In the genomic region with DNA sequence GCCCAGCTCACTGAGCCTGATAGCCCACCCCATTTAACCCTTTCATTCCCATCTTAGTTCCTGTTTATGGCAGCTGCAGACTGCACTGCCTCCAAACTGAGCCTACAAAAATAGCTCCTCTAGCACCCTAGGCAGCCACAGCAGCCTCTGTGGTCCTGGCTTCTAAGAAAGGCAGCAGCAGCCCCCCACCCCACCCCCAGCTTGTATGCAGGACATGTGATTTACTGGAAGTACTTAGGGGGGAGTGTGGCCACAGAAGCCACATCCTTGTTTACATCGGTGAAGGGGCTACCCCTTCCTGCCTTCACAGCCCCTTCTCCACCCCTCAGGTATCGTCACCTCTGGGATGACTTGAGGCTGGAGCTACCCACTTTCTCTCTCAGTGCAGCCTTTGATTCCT, we compare ENCODE assay signal across 16 mouse cellular contexts. TPM values are rescaled to one million over a fixed set of nuclear protein-coding genes. Genes with fewer than 3 reads are reported as not detected.
DNase-seq lines count a peak whose midpoint lies in the region; TF ChIP-seq lines count a peak whose summit lies in the region.
"Had no signal": no experiment of that assay in that cellular context is flagged by ENCODE, and none has a peak within 500 bp of the region (broad histone marks: within the 10 kb centered on the region; RNA-seq: fewer than 3 reads in every experiment).

No protein-coding gene starts in this region.

- no peaks in the 10 kb centered on the region for H3K27me3 ChIP-seq in spleen, adult 2 months (ENCODE audit: control insufficient read depth, insufficient read depth, low read length)
- H3K27me3 ChIP-seq in CH12.LX (replicated peaks), result no peaks in the 10 kb centered on the region
- H3K27me3 ChIP-seq in small intestine, adult 2 months (ENCODE audit: control insufficient read depth, insufficient read depth, low read length), result no peaks in the 10 kb centered on the region
- H3K27me3 ChIP-seq: midbrain, embryonic 12.5 days had no signal

- H3K36me3 ChIP-seq in spleen, adult 2 months (ENCODE audit: control insufficient read depth, insufficient read depth, low read length), result peaks cover 4% of the 10 kb centered on the region
- H3K36me3 ChIP-seq in CH12.LX (replicated peaks in 1 of 2; ENCODE audit: control insufficient read depth in 1 of 2, insufficient read depth in 1 of 2, low read length in 1 of 2), result peaks cover 6 to 11% of the 10 kb centered on the region in 2 experiments
- peaks cover 17% of the 10 kb centered on the region for H3K36me3 ChIP-seq in small intestine, adult 2 months (ENCODE audit: control insufficient read depth, insufficient read depth, low read length)

- peaks cover 27% of the 10 kb centered on the region for H3K79me2 ChIP-seq in CH12.LX (replicated peaks; ENCODE audit: control insufficient read depth, extremely low read depth, insufficient read depth, poor library complexity, severe bottlenecking)

- 29% methylated on average over 2 of the region's 2 CpGs for WGBS in spleen, adult 2 months
- 59% methylated on average over 2 of the region's 2 CpGs for WGBS in small intestine, adult 2 months

- DNase-seq in spleen, adult 2 months (ENCODE audit: low read depth in 1 of 2, low spot score in 2 of 2), result peak in 1 of 2 experiments; percentile 17
- DNase-seq in spleen, postnatal 14 days (ENCODE audit: low spot score in 2 of 2), result no peak
- peak; percentile 80 for DNase-seq in CH12.LX (ENCODE audit: extremely low read depth)
- peak; percentile 73 for DNase-seq in induced T-regulatory cell, adult 2 months (ENCODE audit: low read depth)
- no peak for DNase-seq in adrenal gland, postnatal 4 days (ENCODE audit: low spot score in 2 of 2)
- no peak for DNase-seq in ovary, postnatal 10 days (ENCODE audit: low spot score)
- no peak for DNase-seq in cerebellum, adult 18-20 months
- DNase-seq: adrenal gland, postnatal 25 days; cerebellum, postnatal 36 days; gastrocnemius, postnatal 14 days; kidney, adult 9 months; lung, postnatal 14 days had no signal

- no peak for TF ChIP-seq RAD21 in CH12.LX (IDR thresholded peaks at IDR 0.05; ENCODE audit: low read depth, low read length)

- in situ Hi-C loops in CH12.LX (cut with MboI; ENCODE audit: low pct_ligation_motif_present, low pct_unique_long_range_greater_than_20kb, low sequenced_read_pairs), result no loop called here

- no peak for TF ChIP-seq POLR2A in spleen, adult 2 months (IDR thresholded peaks at IDR 0.05; ENCODE audit: low read depth, low read length)
- TF ChIP-seq POLR2A in CH12.LX (IDR thresholded peaks at IDR 0.05; ENCODE audit: low read depth, low read length), result no peak
- TF ChIP-seq POLR2A in small intestine, adult 2 months (IDR thresholded peaks at IDR 0.05; ENCODE audit: low read depth, low read length), result no peak

- peak; percentile 80 for TF ChIP-seq EP300 in CH12.LX (IDR thresholded peaks at IDR 0.05; ENCODE audit: low read length)

- peak overlapping the region; percentile 45; the same call in 1 of the 2 replicates for H3K9ac ChIP-seq in CH12.LX (ENCODE audit: insufficient read depth, low read depth)
- H3K9ac ChIP-seq: liver, embryonic 14.5 days; midbrain, embryonic 12.5 days had no signal

- H3K4me3 ChIP-seq in spleen, adult 2 months (ENCODE audit: extremely low read depth, insufficient read depth, insufficient read length), result no peak overlapping the region
- H3K4me3 ChIP-seq in CH12.LX (replicated peaks in 1 of 3; ENCODE audit: low read depth in 2 of 3, low read length in 2 of 3, poor library complexity in 1 of 3), result no peak overlapping the region
- no peak overlapping the region for H3K4me3 ChIP-seq in small intestine, adult 2 months (ENCODE audit: low read depth, low read length)
- H3K4me3 ChIP-seq: midbrain, embryonic 12.5 days had no signal

- no peaks in the 10 kb centered on the region for H3K9me3 ChIP-seq in CH12.LX (replicated peaks; ENCODE audit: low read length)
- H3K9me3 ChIP-seq: midbrain, embryonic 12.5 days had no signal

- dilution Hi-C loops in CH12.LX (cut with MboI; ENCODE audit: extremely low pct_ligation_motif_present, extremely low pct_unique_long_range_greater_than_20kb, low sequenced_read_pairs), result no loop called here

- peak overlapping the region; percentile 80 for H3K4me2 ChIP-seq in CH12.LX (ENCODE audit: insufficient read depth, low read depth, poor library complexity, severe bottlenecking)
- H3K4me2 ChIP-seq: heart, embryonic 11.5 days; midbrain, embryonic 12.5 days had no signal

- no peak for TF ChIP-seq CTCF in spleen, adult 2 months (IDR thresholded peaks at IDR 0.05; ENCODE audit: extremely low read depth, insufficient read depth, insufficient read length, insufficient replicate concordance)
- TF ChIP-seq CTCF in CH12.LX (conservative IDR thresholded peaks at IDR 0.05 in 1 of 2, IDR thresholded peaks at IDR 0.05 in 1 of 2; ENCODE audit: low read depth in 2 of 2, low read length in 2 of 2), result no peak
- TF ChIP-seq CTCF in small intestine, adult 2 months (IDR thresholded peaks at IDR 0.05; ENCODE audit: extremely low read depth, insufficient read length, insufficient replicate concordance, low read depth, low read length), result no peak

- H3K4me1 ChIP-seq in spleen, adult 2 months (ENCODE audit: control insufficient read depth, insufficient read depth, insufficient read length), result peaks cover 16% of the 10 kb centered on the region
- H3K4me1 ChIP-seq in CH12.LX (ENCODE audit: control insufficient read depth in 1 of 2, insufficient read depth in 2 of 2), result peaks cover 13 to 71% of the 10 kb centered on the region in 2 experiments
- 0 out of 2 replicates have a peak, but pooled peaks cover 2% of the 10 kb centered on the region for H3K4me1 ChIP-seq in small intestine, adult 2 months (ENCODE audit: control insufficient read depth, insufficient read depth, insufficient read length, low read length)
- H3K4me1 ChIP-seq: midbrain, embryonic 12.5 days had no signal

- H3K27ac ChIP-seq in spleen, adult 2 months (ENCODE audit: insufficient read depth, low read length), result peak overlapping the region; percentile 83
- peak overlapping the region; percentile 98 for H3K27ac ChIP-seq in CH12.LX (ENCODE audit: insufficient read depth, low read depth)
- peak overlapping the region; percentile 51; the same call in 1 of the 2 replicates for H3K27ac ChIP-seq in small intestine, adult 2 months (ENCODE audit: insufficient read depth, low read depth, low read length)
- H3K27ac ChIP-seq: liver, embryonic 14.5 days; midbrain, embryonic 12.5 days had no signal

TF ChIP-seq in CH12.LX, 34 proteins besides CTCF, POLR2A, EP300 and RAD21 (continues in another document):
- TF ChIP-seq TBP (conservative IDR thresholded peaks at IDR 0.05; ENCODE audit: low read depth, low read length) (no peak), ETS1 (conservative IDR thresholded peaks at IDR 0.05; ENCODE audit: low read depth, low read length) (peak; percentile 86), ZNF384 (IDR thresholded peaks at IDR 0.05; ENCODE audit: low read depth, low read length) (no peak), SIN3A (IDR thresholded peaks at IDR 0.05; ENCODE audit: low read length) (no peak), POLR2AphosphoS2 (IDR thresholded peaks at IDR 0.05; ENCODE audit: low read depth, low read length) (peak; percentile 40; the same call in 1 of the 2 replicates), CHD1 (IDR thresholded peaks at IDR 0.05; ENCODE audit: low read depth, low read length) (no peak), E2F4 (IDR thresholded peaks at IDR 0.05; ENCODE audit: insufficient replicate concordance, low read depth, low read length) (no peak), BHLHE40 (IDR thresholded peaks at IDR 0.05; ENCODE audit: low read depth, low read length) (peak; percentile 92), CHD2 (IDR thresholded peaks at IDR 0.05; ENCODE audit: low read length) (peak; percentile 87), NELFE (IDR thresholded peaks at IDR 0.05; ENCODE audit: low read depth, low read length) (no peak), JUND (conservative IDR thresholded peaks at IDR 0.05; ENCODE audit: low read depth, low read length) (no peak), MAZ (IDR thresholded peaks at IDR 0.05; ENCODE audit: low read depth, low read length) (peak; percentile 96), MXI1 (IDR thresholded peaks at IDR 0.05; ENCODE audit: low read depth, low read length) (peak; percentile 54; the same call in 1 of the 2 replicates), ZKSCAN1 (IDR thresholded peaks at IDR 0.05; ENCODE audit: borderline replicate concordance, low read depth, low read length) (no peak), JUN (IDR thresholded peaks at IDR 0.05; ENCODE audit: insufficient read depth, low read depth, low read length) (no peak)

RNA-seq across cellular contexts. Expression of gene Pim2, which starts 12.7 kb away (rescaled TPM):
- polyA plus RNA-seq in spleen, adult 2 months (2012; rRNA removed), result 40.1 and 75.0 TPM in 2 replicates
- total RNA-seq in CH12.LX (2012; rRNA removed) (102 and 177 TPM in 2 replicates), CH12.LX (2014; rRNA removed) (91.7 and 119 TPM in 2 replicates)
- 146 and 171 TPM in 2 replicates for polyA plus RNA-seq in CH12.LX (2012; ENCODE audit: insufficient read length, low read depth)
- polyA plus RNA-seq in small intestine, adult 2 months (2012; rRNA removed), result 6.8 and 14.5 TPM in 2 replicates
- 1 to 10 TPM; 8.1 to 9.5 TPM for total RNA-seq in adrenal gland, postnatal 4 days (2021)

RNA-seq across cellular contexts. Expression of gene Slc35a2, which starts 18.5 kb away (rescaled TPM):
- 34.7 and 49.5 TPM in 2 replicates for polyA plus RNA-seq in spleen, adult 2 months (2012; rRNA removed)
- total RNA-seq in CH12.LX (2012; rRNA removed) (28.8 and 30.6 TPM in 2 replicates), CH12.LX (2014; rRNA removed) (15.2 and 21.2 TPM in 2 replicates)
- polyA plus RNA-seq in CH12.LX (2012; ENCODE audit: insufficient read length, low read depth), result 25.5 and 26.4 TPM in 2 replicates
- polyA plus RNA-seq in small intestine, adult 2 months (2012; rRNA removed), result 53.4 and 99.6 TPM in 2 replicates
- 10 to 100 TPM; 38.7 to 42.9 TPM for total RNA-seq in adrenal gland, postnatal 4 days (2021)

RNA-seq across cellular contexts. Expression of gene Otud5, which starts 24.2 kb away (rescaled TPM):
- 54.8 and 61.6 TPM in 2 replicates for polyA plus RNA-seq in spleen, adult 2 months (2012; rRNA removed)
- 46.6 and 67.8 TPM in 2 replicates for total RNA-seq in CH12.LX (2012; rRNA removed)
- 58.0 and 61.5 TPM in 2 replicates for total RNA-seq in CH12.LX (2014; rRNA removed)
- 92.7 and 101 TPM in 2 replicates for polyA plus RNA-seq in CH12.LX (2012; ENCODE audit: insufficient read length, low read depth)
- polyA plus RNA-seq in small intestine, adult 2 months (2012; rRNA removed), result 22.0 and 45.8 TPM in 2 replicates
- 10 to 100 TPM; 73.4 to 86.3 TPM for total RNA-seq in adrenal gland, postnatal 4 days (2021)

RNA-seq across cellular contexts. Expression of gene Pqbp1, which starts 33.7 kb away (rescaled TPM):
- polyA plus RNA-seq in spleen, adult 2 months (2012; rRNA removed), result 79.1 and 83.1 TPM in 2 replicates
- total RNA-seq in CH12.LX (2012; rRNA removed), result 94.3 and 103 TPM in 2 replicates
- total RNA-seq in CH12.LX (2014; rRNA removed), result 96.6 and 101 TPM in 2 replicates
- 119 and 130 TPM in 2 replicates for polyA plus RNA-seq in CH12.LX (2012; ENCODE audit: insufficient read length, low read depth)
- polyA plus RNA-seq in small intestine, adult 2 months (2012; rRNA removed), result 15.0 and 31.7 TPM in 2 replicates
- total RNA-seq in adrenal gland, postnatal 4 days (2021), result 100 to 1,000 TPM; 108 to 111 TPM

RNA-seq across cellular contexts. Expression of gene Timm17b, which starts 33.8 kb away (rescaled TPM):
- 36.2 and 39.2 TPM in 2 replicates for polyA plus RNA-seq in spleen, adult 2 months (2012; rRNA removed)
- total RNA-seq in CH12.LX (2012; rRNA removed) (37.6 and 38.8 TPM in 2 replicates), CH12.LX (2014; rRNA removed) (25.8 and 33.1 TPM in 2 replicates)
- 75.9 and 76.7 TPM in 2 replicates for polyA plus RNA-seq in CH12.LX (2012; ENCODE audit: insufficient read length, low read depth)
- polyA plus RNA-seq in small intestine, adult 2 months (2012; rRNA removed), result 20.8 and 31.8 TPM in 2 replicates
- 100 to 1,000 TPM in 1 of 2 experiments, 10 to 100 TPM in 1; 95.7 to 101 TPM for total RNA-seq in adrenal gland, postnatal 4 days (2021)

Comparison
In these comparisons a context has a peak if more than half of its experiments do, and no peak if none do; other contexts are left out.
1. DNase-seq: peak in CH12.LX (single experiment) and induced T-regulatory cell, adult 2 months (single experiment); none in spleen, postnatal 14 days (0 of 2), adrenal gland, postnatal 4 days (0 of 2), ovary, postnatal 10 days (single experiment) and cerebellum, adult 18-20 months (0 of 2).
2. Peak in every context shown above with its lines, with median percentiles within 50 percentile points of each other: H3K27ac ChIP-seq.